Mouse (Mus musculus): ENCODE data around the gene 1700015G11Rik.

Gene 1700015G11Rik

DNA sequence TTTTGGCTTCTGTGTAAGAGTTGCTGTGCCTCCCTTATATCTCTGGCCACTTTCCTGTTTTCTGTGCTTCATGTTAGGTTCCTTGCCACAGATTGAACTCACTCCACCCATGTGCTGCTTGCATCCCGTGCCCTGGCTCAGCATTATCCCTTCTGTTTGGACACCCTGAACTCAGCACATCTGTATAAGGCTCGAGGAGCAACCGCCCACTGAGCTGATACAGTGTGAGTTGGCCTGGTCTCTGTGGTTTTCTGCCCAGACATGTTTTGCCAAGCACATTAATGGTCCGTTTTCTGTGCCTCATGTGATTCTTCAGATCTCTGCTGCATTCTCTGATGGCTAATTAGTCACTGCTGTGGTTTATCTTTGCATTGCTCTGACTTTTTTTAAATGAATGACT lies 47.9 kb downstream of the 1700015G11Rik start:
- no peak for DNase-seq (ENCODE audit: low spot score)

DNA sequence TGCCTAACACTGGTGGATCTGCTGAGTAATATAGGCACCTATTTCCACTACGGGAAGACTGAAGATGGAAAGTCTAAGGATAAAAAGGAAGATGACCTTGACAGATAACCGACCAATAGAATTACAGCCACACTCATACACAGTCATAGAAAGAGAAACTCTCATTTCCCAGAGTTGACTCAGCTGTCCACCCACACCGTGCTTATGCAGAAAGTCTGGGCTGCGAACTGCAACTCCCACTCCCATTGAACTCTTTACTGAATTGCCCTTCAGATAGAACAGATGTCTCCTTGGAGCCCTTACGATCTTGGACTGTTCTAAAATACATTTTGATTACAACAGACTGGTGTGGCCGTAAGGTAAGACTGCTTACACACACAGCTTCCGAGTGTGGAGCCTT lies 50.8 kb downstream of the 1700015G11Rik start:
- no peak for DNase-seq (ENCODE audit: low spot score)

DNA sequence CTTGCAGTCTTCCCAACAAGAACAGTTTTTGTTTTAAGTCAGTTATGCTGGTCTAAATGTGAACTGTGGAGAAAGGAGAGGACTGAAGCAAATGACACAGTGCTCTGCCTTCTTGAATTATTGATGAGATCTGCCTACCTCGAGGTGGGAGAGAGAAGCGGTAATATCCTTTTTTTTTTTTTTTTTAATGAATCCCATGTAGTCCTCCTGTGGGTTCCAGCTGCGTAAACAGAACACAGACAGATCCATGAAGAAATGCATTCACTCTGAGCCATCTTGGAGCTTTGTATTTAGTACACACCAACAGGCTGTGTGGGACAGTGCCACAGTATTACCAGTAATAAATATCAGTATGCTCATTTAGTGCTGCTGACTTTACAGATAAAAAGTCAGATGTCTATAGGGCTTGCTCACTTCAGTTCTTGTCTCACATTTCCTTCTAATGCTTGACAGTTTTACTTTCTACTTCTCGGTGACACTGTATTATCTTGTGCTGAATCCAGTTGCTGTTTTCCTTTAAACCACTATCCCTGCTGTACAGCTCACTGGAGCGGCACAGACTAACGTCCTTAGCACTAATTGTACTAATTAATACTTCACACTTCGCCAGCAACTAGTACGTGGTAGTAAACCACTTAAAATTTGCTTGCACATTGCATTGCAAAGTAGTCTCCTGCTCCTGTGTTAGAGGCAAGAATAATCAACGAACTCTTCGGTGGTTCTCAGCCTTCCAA lies 53.1 kb downstream of the 1700015G11Rik start:
- DNase-seq (ENCODE audit: low spot score) = no peak

All from lung, postnatal 25 days (tissue).